Mouse (Mus musculus) urinary bladder, postnatal 36 days (tissue): ENCODE measurements at regions not wholly inside any gene's neighbourhood (a gene's known extent, or its start where the extent isn't known, plus 50 kb on each side); places are given as distances from the start of the nearest gene placed in this dataset.
A peak's percentile ranks its signal among the peaks of the same experiment; 100 is the strongest.

Source experiments
- DNase-seq, 2 experiments: peaks; one replicate each; pipeline ENCODE4 v3.0.0; 2022; ENCODE audit warnings: low spot score in 2 of 2, mixed read lengths in 1 of 2

DNA sequence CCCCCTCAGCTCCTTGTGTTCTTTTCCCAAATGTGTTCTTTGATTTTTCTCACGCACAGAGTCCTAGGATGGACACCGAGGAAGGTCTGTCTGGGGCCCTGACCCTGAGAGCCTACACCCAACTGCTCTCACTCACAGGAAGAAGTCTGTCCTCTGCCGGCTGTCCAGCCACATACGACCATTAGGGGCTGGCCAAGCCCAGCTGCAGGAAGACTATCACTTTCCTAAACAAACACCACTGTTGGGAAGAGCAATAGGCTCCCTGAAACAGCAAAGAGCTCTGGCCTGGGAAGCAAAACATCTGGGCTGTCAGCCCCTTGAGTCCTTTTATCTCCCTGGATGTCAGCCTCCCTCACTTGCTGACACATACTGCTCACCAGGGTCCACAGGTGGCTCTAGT lies 224.8 kb upstream of the Far2 start:
- no peak for DNase-seq

- DNase-seq: no peak
These were observed 214.5 kb upstream of the Far2 start for GRCm38 (mm10) chr6:147832521-147832920.

- DNase-seq: no peak
These were observed 213.6 kb upstream of the Far2 start for GRCm38 (mm10) chr6:147833501-147833900.

GRCm38 (mm10) chr6:147838846-147839245 lies 208.2 kb upstream of the Far2 start:
- DNase-seq: no peak

DNA sequence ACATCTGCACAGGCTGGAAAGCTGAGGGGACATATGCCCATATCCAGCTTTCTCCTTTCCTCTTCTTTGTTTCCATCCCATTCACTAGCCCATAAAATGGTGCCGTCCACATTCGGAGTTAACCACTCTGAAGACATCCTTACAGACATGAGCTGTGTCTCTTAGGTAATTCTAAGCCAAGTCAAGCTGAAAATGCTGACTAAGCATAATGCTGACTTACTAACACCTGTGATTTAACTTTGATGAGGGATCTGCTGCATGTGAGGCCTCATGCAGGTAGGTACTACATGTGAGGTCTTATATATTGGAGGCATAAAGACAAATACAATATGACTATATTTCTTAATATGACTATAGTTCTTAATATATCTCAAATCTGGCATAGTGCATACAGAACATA lies 197.1 kb upstream of the Far2 start:
- DNase-seq: no peak

- no peak for DNase-seq
These were observed 185.9 kb upstream of the Far2 start for GRCm38 (mm10) chr6:147861116-147861515.

- DNase-seq: no peak
These were observed 176.0 kb upstream of the Far2 start for GRCm38 (mm10) chr6:147871033-147871432.

DNA sequence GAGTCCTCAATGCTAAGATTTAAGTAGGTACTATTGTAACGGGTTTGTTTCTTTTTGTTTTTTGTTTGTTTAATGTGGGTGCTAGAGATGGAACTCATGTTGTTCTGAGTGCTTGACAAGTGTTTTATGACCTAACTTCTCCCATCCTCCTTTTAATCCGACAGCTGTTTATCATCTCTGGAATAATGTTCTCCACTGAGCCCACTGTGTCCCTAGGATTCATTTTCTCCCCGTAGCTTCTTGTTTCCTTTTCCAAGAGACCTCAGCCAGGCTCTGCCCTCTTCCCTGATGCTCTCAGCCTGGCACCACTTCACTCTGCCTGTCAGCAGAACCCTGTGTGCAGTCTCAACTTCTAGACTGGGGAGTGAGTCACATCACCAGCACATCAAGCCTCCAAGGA lies 173.9 kb upstream of the Far2 start:
- DNase-seq: no peak

GRCm38 (mm10) chr6:147878485-147878884 lies 168.6 kb upstream of the Far2 start:
- no peak for DNase-seq

DNA sequence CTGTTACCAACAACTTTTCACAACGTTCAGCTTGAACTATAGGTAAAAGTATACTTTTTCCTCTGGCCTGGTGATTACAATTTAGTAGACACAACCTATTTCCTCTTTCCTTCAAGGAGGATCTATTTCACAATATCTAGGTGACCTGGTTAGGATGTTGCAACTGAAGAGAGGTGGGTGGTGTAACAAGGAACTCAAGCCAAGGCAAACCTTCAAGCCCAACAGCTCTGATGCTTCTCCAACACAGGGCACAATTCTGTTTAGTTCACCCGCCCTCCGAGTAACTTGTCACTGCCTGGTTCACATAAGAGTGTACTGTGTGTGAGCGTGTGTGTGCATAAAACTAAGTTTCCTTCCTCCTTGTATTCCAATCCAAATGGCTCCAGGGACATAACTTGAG lies 161.2 kb upstream of the Far2 start:
- no peak for DNase-seq

DNA sequence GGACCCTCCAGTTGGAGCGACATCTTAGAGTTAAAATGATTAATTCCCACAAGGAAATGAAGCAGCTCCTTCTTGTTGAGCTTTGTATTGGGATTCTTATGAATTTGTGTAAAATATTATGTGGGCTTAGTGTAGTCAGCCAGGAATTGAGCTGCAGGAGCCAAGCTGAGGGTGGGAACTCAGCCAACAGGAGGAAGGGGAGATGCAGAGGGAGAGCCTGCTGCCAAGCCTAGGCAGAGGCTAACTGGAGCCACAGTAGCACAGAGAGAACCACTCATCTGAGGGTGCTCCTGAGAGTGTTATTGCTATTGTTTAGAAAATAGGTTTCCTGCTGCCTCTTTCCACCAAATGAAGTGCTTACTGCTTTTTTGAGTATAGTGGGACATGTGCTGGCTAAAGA lies 127.4 kb upstream of the Far2 start:
- DNase-seq: no peak

GRCm38 (mm10) chr6:147921091-147921490 lies 126.0 kb upstream of the Far2 start:
- no peak for DNase-seq

GRCm38 (mm10) chr6:147922506-147922905 lies 124.6 kb upstream of the Far2 start:
- no peak for DNase-seq

GRCm38 (mm10) chr6:147923246-147923645 lies 123.8 kb upstream of the Far2 start:
- DNase-seq: no peak

DNA sequence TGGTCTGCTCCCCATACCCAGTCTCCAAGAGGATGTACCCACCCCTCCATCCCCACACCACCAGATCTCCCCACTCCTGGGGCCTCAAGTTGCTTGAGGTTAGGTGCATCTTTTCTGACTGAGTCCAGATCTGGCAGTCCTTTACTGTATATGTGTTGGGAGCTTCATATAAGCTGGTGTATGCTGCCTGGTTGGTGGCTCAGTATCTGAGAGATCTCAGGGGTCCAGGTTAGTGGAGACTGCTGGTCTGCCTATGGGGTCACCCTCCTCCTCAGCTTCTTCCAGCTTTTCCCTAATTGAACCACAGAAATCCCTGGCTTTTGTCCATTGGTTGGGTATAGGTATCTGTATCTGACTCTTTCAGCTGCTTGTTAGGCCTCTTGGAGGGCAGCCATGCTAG lies 118.1 kb upstream of the Far2 start:
- DNase-seq: no peak

- no peak for DNase-seq
These were observed 103.0 kb upstream of the Far2 start for GRCm38 (mm10) chr6:147944020-147944419.

DNA sequence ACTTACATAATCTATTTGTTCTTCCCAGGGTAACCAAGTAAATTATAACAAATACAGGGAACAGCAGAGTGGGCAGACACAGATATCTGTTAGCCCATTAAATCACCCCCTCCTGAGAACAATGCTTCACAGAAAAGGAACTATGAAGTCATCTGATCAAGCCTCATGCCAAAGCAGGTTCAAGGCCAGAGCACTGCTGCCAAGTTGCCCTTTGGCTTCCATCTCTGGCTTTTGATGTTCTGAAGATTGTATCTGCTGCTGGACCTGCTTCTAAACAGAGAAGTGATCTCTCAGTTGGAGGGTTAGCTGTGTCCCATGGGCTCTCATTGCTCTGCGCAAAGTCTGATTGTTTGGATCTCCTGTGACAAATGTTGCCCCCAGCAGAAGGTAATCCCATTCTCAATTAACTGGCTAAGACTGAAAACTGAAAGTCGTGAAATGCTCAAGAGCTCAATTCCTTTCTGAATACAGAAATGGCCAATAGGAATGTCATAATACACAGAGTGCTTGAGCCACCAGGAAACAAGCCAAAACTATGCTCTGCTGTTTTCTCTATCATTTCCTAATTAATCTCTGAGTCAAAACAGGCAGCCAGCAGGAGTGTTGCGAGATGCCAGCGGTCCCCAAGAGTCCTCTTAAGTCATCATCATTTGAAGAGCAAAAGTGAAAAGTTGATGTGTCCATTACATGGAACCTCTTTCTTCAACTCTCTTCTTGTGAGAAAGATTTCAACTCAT lies 102.0 kb upstream of the Far2 start:
- DNase-seq: peak in 1 of 2 experiments; percentile 31

- DNase-seq: no peak
These were observed 99.1 kb upstream of the Far2 start for GRCm38 (mm10) chr6:147947997-147948396.

DNA sequence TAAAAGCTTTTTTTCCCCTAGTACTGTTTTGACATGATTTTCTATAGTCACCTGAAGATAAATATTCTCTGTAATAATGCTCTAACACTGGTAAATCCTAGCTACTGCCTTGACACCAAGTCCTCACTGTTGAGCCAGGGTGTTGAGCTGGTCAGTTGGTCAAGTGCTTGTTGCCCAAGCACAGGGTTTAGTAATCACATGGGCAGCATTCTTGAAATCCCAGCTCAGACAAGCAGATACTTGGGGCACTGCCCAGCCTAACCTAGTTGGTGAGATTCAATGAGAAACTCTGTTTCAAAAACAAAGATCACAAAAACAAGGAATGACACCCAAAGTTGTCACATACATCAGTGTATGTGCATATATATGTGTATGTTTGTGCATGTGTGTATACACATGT lies 95.4 kb upstream of the Far2 start:
- DNase-seq: peak in 1 of 2 experiments; percentile 46

DNA sequence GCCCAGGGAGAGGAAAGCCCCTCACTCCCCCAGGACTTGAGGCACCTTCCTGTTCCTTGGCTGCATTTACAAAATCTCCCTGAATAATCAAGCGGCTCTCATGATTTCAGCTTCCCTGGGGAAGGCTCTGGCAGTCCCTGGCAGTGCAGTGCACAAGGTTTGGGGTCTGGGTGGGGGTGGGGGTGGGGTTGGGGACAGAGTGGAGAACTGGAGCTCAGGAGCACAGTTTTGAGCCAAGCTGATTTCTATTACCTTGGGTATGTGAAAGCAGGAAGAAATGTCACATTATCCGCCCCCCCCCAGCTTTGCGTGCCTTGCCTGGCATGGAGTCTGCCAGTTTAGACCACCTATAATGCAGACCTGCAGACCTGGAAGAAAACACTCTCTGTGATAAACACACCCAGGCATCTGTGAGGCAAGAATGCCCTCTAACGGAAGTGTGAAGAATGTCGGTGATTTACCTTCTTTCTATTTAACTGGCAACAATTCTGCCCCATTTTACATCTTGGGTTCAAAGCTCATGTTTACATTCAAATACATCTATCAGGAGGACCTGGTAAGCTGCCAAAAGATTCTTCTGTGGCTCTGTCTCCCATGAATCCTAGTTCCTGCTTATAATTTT lies 93.9 kb upstream of the Far2 start:
- no peak for DNase-seq

GRCm38 (mm10) chr6:147953753-147954152 lies 93.3 kb upstream of the Far2 start:
- no peak for DNase-seq

- DNase-seq: no peak
These were observed 92.8 kb upstream of the Far2 start for GRCm38 (mm10) chr6:147954253-147954652.

DNA sequence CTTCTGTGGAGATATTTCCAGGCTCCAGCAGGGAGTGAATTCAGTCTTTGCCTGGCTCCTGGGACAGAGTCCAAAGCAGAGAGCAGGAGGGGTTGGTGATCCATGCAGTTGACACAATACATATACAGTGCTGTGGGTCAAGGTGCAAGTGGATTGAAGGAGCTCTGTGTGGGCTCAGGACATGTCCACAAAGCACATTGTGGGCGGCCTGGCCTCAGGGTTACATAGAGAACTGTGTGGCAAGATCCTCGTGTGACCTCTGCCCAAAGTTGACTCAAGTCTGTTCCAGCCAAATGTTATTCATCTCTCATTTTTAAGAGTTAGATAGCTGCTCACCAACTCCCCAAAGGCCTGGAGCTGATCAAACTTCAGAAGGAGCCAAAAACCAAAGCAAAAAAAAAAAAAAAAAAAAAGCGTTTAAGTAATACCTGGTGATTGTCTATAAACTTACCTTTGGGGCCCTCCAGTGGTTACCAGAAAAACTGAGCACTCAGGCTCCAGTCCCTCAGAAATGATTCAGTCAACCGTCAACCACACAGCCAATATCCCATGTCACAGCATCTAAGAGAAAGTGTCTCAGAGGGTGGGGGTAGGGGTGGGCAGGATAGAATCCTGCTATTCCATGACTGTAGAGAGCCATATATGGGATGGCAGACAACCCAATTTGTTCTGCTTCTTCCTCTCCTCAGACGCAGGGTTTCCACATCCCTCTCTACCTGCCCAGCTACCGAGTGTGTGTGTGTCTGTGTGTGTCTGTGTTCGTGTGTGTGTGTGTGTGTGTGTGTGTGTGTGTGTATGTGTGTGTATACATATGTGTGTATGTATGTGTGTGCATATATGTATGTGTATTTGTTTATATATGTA lies 91.9 kb upstream of the Far2 start:
- peak in 1 of 2 experiments; percentile 26 for DNase-seq
